Mouse (Mus musculus) megakaryocyte, embryonic 14.5 days (primary cell): ENCODE measurements around the gene Hmgcs1. TPM values are rescaled to one million over a fixed set of nuclear protein-coding genes. Genes with fewer than 3 reads are reported as not detected.
"Not testable (repeated sequence)": the region's sequence is repeated elsewhere in the genome, so short reads cannot be mapped to it uniquely, and the experiment has no call there.

Experiments used
- H3K27me3 ChIP-seq: replicated peaks from 2 replicates; pipeline ENCODE3; 2012; ENCODE audit warnings: inconsistent platforms
- H3K36me3 ChIP-seq: replicated peaks from 2 replicates; pipeline ENCODE3; 2012; ENCODE audit warnings: low read length, inconsistent platforms, mixed read lengths
- H3K4me1 ChIP-seq: 2 replicates; pipeline ENCODE4 v1.6.1; 2012; ENCODE audit warnings: inconsistent platforms
- H3K4me3 ChIP-seq: replicated peaks from 2 replicates; pipeline ENCODE3; 2012; ENCODE audit warnings: moderate library complexity, mild to moderate bottlenecking, inconsistent platforms
- H3K9me3 ChIP-seq: 2 replicates; pipeline ENCODE4 v1.6.1; 2012; ENCODE audit warnings: inconsistent platforms
- FLI1 ChIP-seq: IDR thresholded peaks from 2 replicates; pipeline ENCODE4 v1.6.1; 2012; ENCODE audit warnings: low read length, inconsistent platforms, mixed read lengths
- GATA1 ChIP-seq: IDR thresholded peaks from 3 replicates; pipeline ENCODE4 v1.6.1; 2012; ENCODE audit warnings: mixed read lengths, low read length, inconsistent platforms, borderline replicate concordance
- polyA plus RNA-seq: library from polyadenylated mRNA; stranded (reverse); fragments of >175 nt; gene quantifications from 2 replicates; pipeline ENCODE4 v1.2.3, GENCODE M21; 2012; ENCODE audit warnings: low replicate concordance; ENCODE audit not compliant: insufficient read depth

Hmgcs1 gene
- polyA plus RNA-seq, 1 experiment: 20.7 TPM

- peaks cover under 1% of the 10 kb centered on the region for H3K36me3 ChIP-seq
- no peaks in the 10 kb centered on the region for H3K9me3 ChIP-seq
- H3K4me3 ChIP-seq: no peak overlapping the region
- TF ChIP-seq GATA1 (no peak), FLI1 (no peak)
- H3K4me1 ChIP-seq: peaks cover 30% of the 10 kb centered on the region
- H3K27me3 ChIP-seq: no peaks in the 10 kb centered on the region
Observed at GRCm38 (mm10) chr13:119678794-119679193, 11.4 kb upstream of the Hmgcs1 start.

DNA sequence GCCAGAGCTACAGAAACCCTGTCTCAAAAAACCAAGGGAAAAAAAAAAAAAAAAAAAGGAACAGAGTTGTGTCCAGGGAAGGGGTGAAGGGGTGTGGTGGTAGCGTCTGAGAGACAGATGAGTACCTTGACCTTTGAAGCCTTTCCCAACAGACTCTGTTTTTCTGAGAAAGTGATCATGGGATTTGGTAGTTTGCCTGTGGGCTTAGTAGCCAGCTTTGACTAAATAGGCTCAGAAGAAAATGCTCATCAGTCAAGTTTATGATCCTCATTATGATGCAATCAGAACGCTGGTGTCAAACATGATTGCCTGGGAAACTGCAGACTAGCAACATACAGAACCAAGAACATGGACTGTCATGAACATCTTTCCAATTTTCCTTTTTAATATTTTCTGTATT lies 10.5 kb upstream of the Hmgcs1 start:
- no peak overlapping the region for H3K4me3 ChIP-seq
- H3K4me1 ChIP-seq: peaks cover 37% of the 10 kb centered on the region
- H3K27me3 ChIP-seq: no peaks in the 10 kb centered on the region
- H3K36me3 ChIP-seq: peaks cover 3% of the 10 kb centered on the region
- no peak for TF ChIP-seq GATA1
- TF ChIP-seq FLI1: no peak
- H3K9me3 ChIP-seq: no peaks in the 10 kb centered on the region

- no peaks in the 10 kb centered on the region for H3K27me3 ChIP-seq
- H3K4me3 ChIP-seq: peak overlapping the region; percentile 66
- H3K4me1 ChIP-seq: peaks cover 38% of the 10 kb centered on the region
- peaks cover 4% of the 10 kb centered on the region for H3K36me3 ChIP-seq
- TF ChIP-seq GATA1: no peak
- no peak for TF ChIP-seq FLI1
- H3K9me3 ChIP-seq: no peaks in the 10 kb centered on the region
Observed at GRCm38 (mm10) chr13:119681161-119681560, 9.0 kb upstream of the Hmgcs1 start.

- no peaks in the 10 kb centered on the region for H3K27me3 ChIP-seq
- no peaks in the 10 kb centered on the region for H3K9me3 ChIP-seq
- peaks cover 58% of the 10 kb centered on the region for H3K4me1 ChIP-seq
- peaks cover 4% of the 10 kb centered on the region for H3K36me3 ChIP-seq
- H3K4me3 ChIP-seq: no peak overlapping the region
- TF ChIP-seq GATA1 (no peak), FLI1 (no peak)
Observed at GRCm38 (mm10) chr13:119684416-119685177, 5.6 kb upstream of the Hmgcs1 start.

- H3K4me1 ChIP-seq: peaks cover 50% of the 10 kb centered on the region
- H3K4me3 ChIP-seq: peak overlapping the region; percentile 99
- H3K36me3 ChIP-seq: peaks cover 23% of the 10 kb centered on the region
- TF ChIP-seq GATA1 (no peak), FLI1 (no peak)
- no peaks in the 10 kb centered on the region for H3K9me3 ChIP-seq
- H3K27me3 ChIP-seq: no peaks in the 10 kb centered on the region
Observed at GRCm38 (mm10) chr13:119689709-119690038, 505 bp upstream of the Hmgcs1 start.

- peaks cover 34% of the 10 kb centered on the region for H3K36me3 ChIP-seq
- TF ChIP-seq FLI1 (no peak), GATA1 (no peak)
- H3K4me3 ChIP-seq: peak overlapping the region; percentile 99
Observed at GRCm38 (mm10) chr13:119690876-119691620, 869 bp downstream of the Hmgcs1 start.

DNA sequence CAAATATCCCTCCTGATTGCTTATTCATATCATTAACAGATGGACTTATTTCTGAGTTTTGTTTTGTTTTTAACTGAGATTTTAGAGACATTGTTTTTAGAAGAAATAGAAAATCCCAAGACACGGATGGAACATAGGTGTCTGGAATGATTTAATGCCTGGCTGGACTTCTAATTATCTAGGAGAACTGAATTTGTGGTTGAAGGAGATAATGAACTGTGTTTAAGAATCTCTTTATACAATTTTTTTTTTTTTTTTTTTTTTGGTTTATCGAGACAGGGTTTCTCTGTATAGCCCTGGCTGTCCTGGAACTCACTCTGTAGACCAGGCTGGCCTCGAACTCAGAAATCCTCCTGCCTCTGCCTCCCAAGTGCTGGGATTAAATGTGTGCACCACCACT lies 1.8 kb downstream of the Hmgcs1 start:
- H3K27me3 ChIP-seq, H3K9me3 ChIP-seq: not testable (repeated sequence)
- H3K4me1 ChIP-seq: peaks cover 66% of the 10 kb centered on the region
- H3K4me3 ChIP-seq: peak overlapping the region; percentile 99
- H3K36me3 ChIP-seq: peaks cover 43% of the 10 kb centered on the region

More at GRCm38 (mm10) chr13:119690876-119691620, 869 bp downstream of the Hmgcs1 start:
- Histone ChIP-seq H3K4me1 (peaks cover 60% of the 10 kb centered on the region), H3K9me3 (no peaks in the 10 kb centered on the region), H3K27me3 (no peaks in the 10 kb centered on the region)

DNA sequence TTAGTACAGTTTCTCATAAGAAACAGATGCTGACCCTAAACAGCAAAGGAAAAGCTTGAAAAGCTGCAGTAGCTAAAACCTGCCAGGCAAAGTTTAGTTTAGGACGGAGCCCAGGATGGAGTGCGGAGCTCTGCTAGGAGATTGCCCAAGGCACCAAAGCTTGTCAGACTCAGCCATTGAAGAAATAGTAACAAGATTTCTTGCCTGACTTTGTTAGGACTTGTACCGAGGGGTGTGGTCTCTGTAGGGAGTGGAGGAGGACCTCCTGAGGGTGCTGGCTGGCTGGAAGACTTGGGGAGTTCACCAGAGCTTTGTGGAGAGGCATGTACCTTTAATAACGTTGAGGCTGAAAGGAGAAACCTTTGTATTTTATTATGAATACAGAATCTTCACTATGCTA lies 5.5 kb downstream of the Hmgcs1 start:
- H3K9me3 ChIP-seq: no peaks in the 10 kb centered on the region
- peaks cover 78% of the 10 kb centered on the region for H3K36me3 ChIP-seq
- H3K27me3 ChIP-seq: no peaks in the 10 kb centered on the region
- H3K4me3 ChIP-seq: no peak overlapping the region
- H3K4me1 ChIP-seq: peaks cover 77% of the 10 kb centered on the region
- TF ChIP-seq GATA1 (no peak), FLI1 (no peak)

DNA sequence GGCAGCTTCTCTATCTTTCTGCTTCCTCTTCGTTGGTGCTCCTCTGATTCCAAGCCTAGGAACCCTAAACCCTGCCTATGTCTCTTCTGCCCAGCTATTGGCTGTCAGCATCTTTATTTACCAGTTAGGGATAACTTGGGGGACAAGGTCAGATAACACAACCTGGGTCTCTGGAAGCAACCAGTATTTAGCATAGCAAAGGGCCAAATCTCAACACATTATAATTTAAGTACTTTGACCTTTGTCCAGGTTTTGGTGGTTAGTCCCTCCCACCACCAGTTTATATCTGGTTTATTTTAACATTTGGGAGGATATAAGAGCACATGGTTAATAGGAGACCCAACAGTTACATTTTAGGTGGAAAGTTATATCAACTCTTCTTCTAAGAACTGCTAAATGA lies 6.3 kb downstream of the Hmgcs1 start:
- peaks cover 75% of the 10 kb centered on the region for H3K4me1 ChIP-seq
- TF ChIP-seq GATA1 (no peak), FLI1 (no peak)
- H3K9me3 ChIP-seq: no peaks in the 10 kb centered on the region
- no peaks in the 10 kb centered on the region for H3K27me3 ChIP-seq
- H3K4me3 ChIP-seq: no peak overlapping the region
- peaks cover 87% of the 10 kb centered on the region for H3K36me3 ChIP-seq

DNA sequence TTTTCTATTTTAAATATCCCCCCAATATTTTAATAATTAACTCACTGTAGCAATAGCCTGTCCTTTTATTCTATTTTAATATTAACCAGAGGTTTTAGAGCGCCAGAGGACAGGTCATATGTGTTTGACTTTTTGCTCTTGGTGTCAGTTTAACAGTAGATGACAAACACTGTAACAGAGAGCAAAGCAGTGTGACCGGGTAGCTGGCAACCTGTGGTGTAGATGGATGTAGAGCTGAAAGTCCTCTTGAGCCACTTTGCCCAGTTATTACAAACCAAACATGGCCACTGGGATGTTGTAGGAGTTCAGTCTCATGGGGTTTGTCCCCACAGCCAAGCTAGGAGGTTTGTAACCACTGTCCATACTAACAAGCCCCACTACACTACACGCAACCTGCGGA lies 8.3 kb downstream of the Hmgcs1 start:
- H3K4me1 ChIP-seq: peaks cover 65% of the 10 kb centered on the region
- TF ChIP-seq FLI1: no peak
- no peak overlapping the region for H3K4me3 ChIP-seq
- H3K36me3 ChIP-seq: peaks cover 96% of the 10 kb centered on the region
- H3K27me3 ChIP-seq: no peaks in the 10 kb centered on the region
- no peaks in the 10 kb centered on the region for H3K9me3 ChIP-seq
